ENCODE assay signal across 8 mouse cellular contexts in genomic region chr11:90038022-90038421, GRCm38 (mm10). TPM values are rescaled to one million over a fixed set of nuclear protein-coding genes. Genes with fewer than 3 reads are reported as not detected.
DNase-seq lines count a peak whose midpoint lies in the region; ATAC-seq and TF ChIP-seq lines count a peak whose summit lies in the region.

No protein-coding gene starts in this region.

- H3K36me3 ChIP-seq in small intestine, adult 2 months (ENCODE audit: control insufficient read depth, insufficient read depth, low read length) = no peaks in the 10 kb centered on the region

- H3K27ac ChIP-seq in small intestine, adult 2 months (ENCODE audit: insufficient read depth, low read depth, low read length) = no peak overlapping the region

- WGBS in small intestine, adult 2 months = 16% methylated on average over 5 of the region's 5 CpGs

- H3K4me1 ChIP-seq in small intestine, adult 2 months (ENCODE audit: control insufficient read depth, insufficient read depth, insufficient read length, low read length) = no peaks in the 10 kb centered on the region

- ATAC-seq in frontal cortex, adult (ENCODE audit: low TSS enrichment) = peak; percentile 81

- intact Hi-C loops in left cerebral cortex, postnatal 25 days (cut with DNase I) = loop anchor here (1.0 kb wide), 1 partner anchor 132 kb away; no protein-coding TSS in a partner anchor

- H3K4me3 ChIP-seq in small intestine, adult 2 months (ENCODE audit: low read depth, low read length) = no peak overlapping the region

- no peak for DNase-seq in frontal cortex, postnatal 14 days (ENCODE audit: low spot score in 2 of 2)
- peak; percentile 45 for DNase-seq in ovary, postnatal 36 days (ENCODE audit: low spot score)
- no peak for DNase-seq in ovary, postnatal 10 days (ENCODE audit: low spot score)
- peak; percentile 43 for DNase-seq in embryo, embryonic 11.5 days (ENCODE audit: low read depth, low spot score)
- DNase-seq in left cerebral cortex, postnatal 25 days (ENCODE audit: low spot score in 2 of 2) = peak; percentile 41 to 46
- no peak for DNase-seq in thymus, postnatal 14 days

- H3K27me3 ChIP-seq in small intestine, adult 2 months (ENCODE audit: control insufficient read depth, insufficient read depth, low read length) = no peaks in the 10 kb centered on the region

- peak; percentile 56; the same call in 1 of the 2 replicates for TF ChIP-seq CTCF in small intestine, adult 2 months (IDR thresholded peaks at IDR 0.05; ENCODE audit: extremely low read depth, insufficient read length, insufficient replicate concordance, low read depth, low read length)

- no peak for TF ChIP-seq POLR2A in small intestine, adult 2 months (IDR thresholded peaks at IDR 0.05; ENCODE audit: low read depth, low read length)

RNA-seq across cellular contexts. Expression of gene Tmem100, which starts 7.9 kb away (rescaled TPM):
- total RNA-seq in left cerebral cortex, postnatal 25 days (2021) = 10 to 100 TPM; 19.2 to 19.7 TPM
- 0.62 and 0.66 TPM in 2 replicates for polyA plus RNA-seq in small intestine, adult 2 months (2012; rRNA removed)

RNA-seq across cellular contexts. Expression of gene Pctp, which starts 35.3 kb away (rescaled TPM):
- total RNA-seq in left cerebral cortex, postnatal 25 days (2021) = 1 to 10 TPM in 1 of 2 experiments, under 1 TPM in 1; 0.94 to 1.1 TPM
- polyA plus RNA-seq in small intestine, adult 2 months (2012; rRNA removed) = 0.70 and 1.4 TPM in 2 replicates

Comparison
In these comparisons a context has a peak if more than half of its experiments do, and no peak if none do; other contexts are left out.
1. DNase-seq: peak in ovary, postnatal 36 days (single experiment), embryo, embryonic 11.5 days (single experiment) and left cerebral cortex, postnatal 25 days (2 of 2); none in frontal cortex, postnatal 14 days (0 of 2), ovary, postnatal 10 days (single experiment) and thymus, postnatal 14 days (single experiment).